Mouse (Mus musculus) lung, embryonic 16.5 days (tissue): ENCODE results near the gene Gm9049. TPM values are rescaled to one million over a fixed set of nuclear protein-coding genes. Genes with fewer than 3 reads are reported as not detected.
"Not testable (repeated sequence)": the region's sequence is repeated elsewhere in the genome, so short reads cannot be mapped to it uniquely, and the experiment has no call there.

Experiments
- ATAC-seq: fragments of 200-750 bp; cut with Nextera tagmentation; 2 replicates; pipeline ENCODE4 v1.8.0; 2017; ENCODE audit warnings: low read depth, mild to moderate bottlenecking, moderate library complexity
- H3K27ac ChIP-seq: fragments of 300-500 bp; sonication (generic); 2 replicates; pipeline ENCODE4 v1.5.1; 2014; ENCODE audit warnings: mild to moderate bottlenecking, control low read depth, low read length
- H3K27me3 ChIP-seq: fragments of 300-500 bp; sonication (generic); 2 replicates; pipeline ENCODE4 v1.6.1; 2014; ENCODE audit warnings: low read depth, low read length, mixed read lengths; ENCODE audit not compliant: control insufficient read depth, insufficient read depth
- H3K36me3 ChIP-seq: fragments of 300-500 bp; sonication (generic); 2 replicates; pipeline ENCODE4 v1.6.1; 2014; ENCODE audit warnings: low read length; ENCODE audit not compliant: control insufficient read depth, insufficient read depth
- H3K4me1 ChIP-seq: fragments of 300-500 bp; sonication (generic); replicated peaks from 2 replicates; pipeline ENCODE4 v1.6.1; 2014; ENCODE audit warnings: low read length, mixed read lengths; ENCODE audit not compliant: control insufficient read depth, insufficient read depth
- H3K4me2 ChIP-seq: fragments of 300-500 bp; sonication (generic); 2 replicates; pipeline ENCODE4 v1.6.1; 2014; ENCODE audit warnings: low read depth, low read length, control low read depth
- H3K4me3 ChIP-seq: fragments of 300-500 bp; sonication (generic); 2 replicates; pipeline ENCODE4 v1.5.1; 2014; ENCODE audit warnings: mild to moderate bottlenecking, low read length, control low read depth
- H3K9ac ChIP-seq: fragments of 300-500 bp; sonication (generic); 2 replicates; pipeline ENCODE4 v1.6.1; 2014; ENCODE audit warnings: low read length, control low read depth
- H3K9me3 ChIP-seq: fragments of 300-500 bp; sonication (generic); 2 replicates; pipeline ENCODE4 v1.6.1; 2016; ENCODE audit warnings: low read length; ENCODE audit not compliant: control insufficient read depth
- WGBS: fragments of 180-500 bp; shearing (Covaris S2); extraction: QIAGEN DNeasy Blood & Tissue Kit; methylation state at CpG from one replicate; pipeline ENCODE4 v1.1.7; 2014; 5-methylcytosine and 5-hydroxymethylcytosine counted together
- polyA plus RNA-seq: library from polyadenylated mRNA; unstranded; fragments of >200 nt; fragmentation: Nextera tagmentation; extraction: Ambion mirVana; gene quantifications from 2 replicates; pipeline ENCODE4 v1.2.1, GENCODE M21; 2015

The Gm9049 gene
- 0.06 TPM in 1 of 2 replicates, not detected in the other for polyA plus RNA-seq

DNA sequence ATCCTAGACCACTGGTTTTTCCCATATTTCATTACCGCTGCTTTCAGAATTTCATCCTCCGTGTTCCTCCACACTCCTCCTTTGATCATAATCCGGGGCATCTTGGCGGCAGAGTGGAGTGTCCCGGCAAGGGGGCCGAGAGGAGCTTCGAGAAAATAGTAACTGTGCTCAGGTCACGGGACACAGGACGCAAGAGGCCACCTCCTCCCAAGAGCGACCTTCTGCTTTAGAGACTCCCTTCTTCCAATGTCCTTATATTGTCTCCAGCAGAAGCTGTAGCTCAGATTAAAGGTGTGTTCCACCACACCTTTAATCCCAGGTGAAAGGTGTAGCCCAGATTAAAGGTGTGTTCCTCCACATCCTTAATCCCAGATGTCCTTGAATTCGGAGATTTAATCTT, at the start of gene Gm9049:
TSS of gene Gm9049 (minus strand) at position 101 of the 400 bp plus-strand sequence.
- not testable (repeated sequence) for H3K27ac ChIP-seq, ATAC-seq, H3K36me3 ChIP-seq, H3K4me3 ChIP-seq, H3K9me3 ChIP-seq, H3K4me1 ChIP-seq, H3K4me2 ChIP-seq, H3K9ac ChIP-seq, H3K27me3 ChIP-seq
- WGBS: no CpG with 5 or more reads among the region's 11 CpGs

DNA sequence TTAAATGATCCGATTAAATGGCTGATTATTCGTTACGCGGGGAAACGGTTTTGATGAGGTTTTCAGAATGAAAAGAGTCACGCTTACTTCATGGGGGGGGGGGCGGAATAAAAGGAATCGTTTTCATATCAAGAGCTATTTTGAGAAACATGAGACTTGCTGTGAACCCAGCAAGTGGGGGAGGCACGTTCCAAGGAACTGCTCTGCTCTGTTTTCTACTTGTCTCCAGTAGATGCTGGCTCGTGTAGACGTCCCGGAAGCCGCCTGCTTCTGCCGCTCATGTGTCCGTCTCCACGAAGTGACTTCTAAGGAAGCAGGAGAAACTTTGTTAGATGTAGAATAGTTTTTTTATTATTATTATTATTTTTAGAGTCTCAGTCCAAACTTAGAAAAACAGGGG, 46.0 kb upstream of the Gm9049 start:
- Histone ChIP-seq H3K36me3 (no peaks in the 10 kb centered on the region), H3K27ac (no peak overlapping the region), H3K4me2 (no peak overlapping the region), H3K9me3 (no peaks in the 10 kb centered on the region), H3K4me1 (no peaks in the 10 kb centered on the region), H3K4me3 (no peak overlapping the region), H3K27me3 (no peaks in the 10 kb centered on the region), H3K9ac (no peak overlapping the region)
- 78% methylated on average over 16 of the region's 16 CpGs for WGBS
- no peak for ATAC-seq

DNA sequence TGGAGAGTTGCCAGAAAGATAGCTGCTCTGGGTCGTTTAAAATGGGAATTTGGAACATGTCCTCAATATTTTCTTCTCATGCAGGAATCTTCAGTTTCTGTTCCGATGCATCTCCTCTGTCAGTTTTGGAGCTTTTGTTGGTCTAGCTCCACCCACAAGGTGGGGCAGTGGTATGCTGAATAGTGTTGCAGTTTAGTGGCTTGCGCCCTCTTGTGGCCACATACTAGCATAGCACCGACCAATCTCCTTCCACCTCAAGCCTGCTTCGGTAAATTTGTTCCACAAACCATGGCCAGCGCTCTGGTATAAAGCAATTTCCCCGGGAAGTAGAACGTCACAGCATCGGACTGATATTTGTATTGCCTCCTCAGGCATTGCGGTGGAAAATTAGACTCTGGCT, 16.5 kb upstream of the Gm9049 start:
- peak overlapping the region; percentile 44 for H3K4me2 ChIP-seq
- H3K27ac ChIP-seq: no peak overlapping the region
- 3% methylated on average over 10 of the region's 10 CpGs for WGBS
- no peaks in the 10 kb centered on the region for H3K36me3 ChIP-seq
- no peak overlapping the region for H3K4me3 ChIP-seq
- no peaks in the 10 kb centered on the region for H3K4me1 ChIP-seq
- no peak overlapping the region for H3K9ac ChIP-seq
- H3K27me3 ChIP-seq: no peaks in the 10 kb centered on the region
- no peaks in the 10 kb centered on the region for H3K9me3 ChIP-seq
- peak; percentile 91 for ATAC-seq

DNA sequence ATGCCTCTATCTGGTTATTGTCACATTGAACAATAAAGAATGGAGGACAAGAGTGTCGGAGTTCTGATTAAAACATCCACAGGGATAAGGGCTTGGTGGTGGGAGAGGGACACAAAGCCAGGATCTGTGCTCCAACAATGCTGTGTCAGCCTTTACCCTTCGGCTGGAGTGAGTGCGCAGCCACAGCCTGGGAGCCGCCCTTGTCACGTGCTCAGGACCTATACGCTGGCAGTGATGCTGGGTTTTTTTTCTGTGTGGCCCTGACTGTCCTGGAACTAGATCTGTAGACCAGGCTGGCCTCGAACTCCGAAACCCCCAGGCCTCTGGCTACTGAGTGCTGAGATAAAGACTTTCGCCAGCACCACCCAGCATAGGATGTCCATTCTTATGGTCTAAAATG, 15.6 kb upstream of the Gm9049 start:
- no peak for ATAC-seq
- Histone ChIP-seq H3K4me2 (no peak overlapping the region), H3K36me3 (no peaks in the 10 kb centered on the region), H3K27ac (no peak overlapping the region), H3K9me3 (no peaks in the 10 kb centered on the region), H3K27me3 (no peaks in the 10 kb centered on the region), H3K4me3 (no peak overlapping the region), H3K9ac (no peak overlapping the region), H3K4me1 (no peaks in the 10 kb centered on the region)
- WGBS: 91% methylated on average over 9 of the region's 9 CpGs

DNA sequence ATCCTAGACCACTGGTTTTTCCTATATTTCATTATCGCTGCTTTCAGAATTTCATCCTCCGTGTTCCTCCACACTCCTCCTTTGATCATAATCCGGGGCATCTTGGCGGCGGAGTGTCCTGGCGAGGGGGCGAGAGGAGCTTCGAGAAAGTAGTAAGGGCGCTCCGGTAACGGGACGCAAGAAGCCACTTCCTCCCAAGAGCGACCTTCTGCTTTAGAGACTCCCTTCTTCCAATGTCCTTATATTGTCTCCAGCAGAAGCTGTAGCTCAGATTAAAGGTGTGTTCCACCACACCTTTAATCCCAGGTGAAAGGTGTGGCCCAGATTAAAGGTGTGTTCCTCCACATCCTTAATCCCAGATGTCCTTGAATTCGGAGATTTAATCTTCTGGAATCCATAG, 5.3 kb downstream of the Gm9049 start, which contains the start of gene Gm9048:
TSS of gene Gm9048 (minus strand) at position 101 of the 400 bp plus-strand sequence.
- H3K4me3 ChIP-seq, H3K4me1 ChIP-seq, ATAC-seq, H3K27me3 ChIP-seq, H3K27ac ChIP-seq, H3K4me2 ChIP-seq, H3K36me3 ChIP-seq, H3K9ac ChIP-seq, H3K9me3 ChIP-seq: not testable (repeated sequence)
- WGBS: no CpG with 5 or more reads among the region's 14 CpGs

DNA sequence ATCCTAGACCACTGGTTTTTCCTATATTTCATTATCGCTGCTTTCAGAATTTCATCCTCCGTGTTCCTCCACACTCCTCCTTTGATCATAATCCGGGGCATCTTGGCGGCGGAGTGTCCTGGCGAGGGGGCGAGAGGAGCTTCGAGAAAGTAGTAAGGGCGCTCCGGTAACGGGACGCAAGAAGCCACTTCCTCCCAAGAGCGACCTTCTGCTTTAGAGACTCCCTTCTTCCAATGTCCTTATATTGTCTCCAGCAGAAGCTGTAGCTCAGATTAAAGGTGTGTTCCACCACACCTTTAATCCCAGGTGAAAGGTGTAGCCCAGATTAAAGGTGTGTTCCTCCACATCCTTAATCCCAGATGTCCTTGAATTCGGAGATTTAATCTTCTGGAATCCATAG, 10.8 kb downstream of the Gm9049 start, which contains the start of gene Gm9046:
TSS of gene Gm9046 (minus strand) at position 101 of the 400 bp plus-strand sequence.
- H3K4me1 ChIP-seq, ATAC-seq: not testable (repeated sequence)
- WGBS: no CpG with 5 or more reads among the region's 14 CpGs

DNA sequence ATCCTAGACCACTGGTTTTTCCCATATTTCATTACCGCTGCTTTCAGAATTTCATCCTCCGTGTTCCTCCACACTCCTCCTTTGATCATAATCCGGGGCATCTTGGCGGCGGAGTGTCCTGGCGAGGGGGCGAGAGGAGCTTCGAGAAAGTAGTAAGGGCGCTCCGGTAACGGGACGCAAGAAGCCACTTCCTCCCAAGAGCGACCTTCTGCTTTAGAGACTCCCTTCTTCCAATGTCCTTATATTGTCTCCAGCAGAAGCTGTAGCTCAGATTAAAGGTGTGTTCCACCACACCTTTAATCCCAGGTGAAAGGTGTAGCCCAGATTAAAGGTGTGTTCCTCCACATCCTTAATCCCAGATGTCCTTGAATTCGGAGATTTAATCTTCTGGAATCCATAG, 16.2 kb downstream of the Gm9049 start, which contains the start of gene Gm9045:
TSS of gene Gm9045 (minus strand) at position 101 of the 400 bp plus-strand sequence.
- not testable (repeated sequence) for H3K4me2 ChIP-seq, H3K36me3 ChIP-seq, H3K27me3 ChIP-seq, H3K4me3 ChIP-seq, H3K4me1 ChIP-seq, H3K9ac ChIP-seq, ATAC-seq, H3K9me3 ChIP-seq, H3K27ac ChIP-seq
- no CpG with 5 or more reads among the region's 14 CpGs for WGBS

More for the DNA sequence above, 10.8 kb downstream of the Gm9049 start, which contains the start of gene Gm9046:
- not testable (repeated sequence) for H3K9me3 ChIP-seq, H3K4me2 ChIP-seq, H3K27me3 ChIP-seq, H3K27ac ChIP-seq, H3K4me3 ChIP-seq, H3K36me3 ChIP-seq, H3K9ac ChIP-seq

DNA sequence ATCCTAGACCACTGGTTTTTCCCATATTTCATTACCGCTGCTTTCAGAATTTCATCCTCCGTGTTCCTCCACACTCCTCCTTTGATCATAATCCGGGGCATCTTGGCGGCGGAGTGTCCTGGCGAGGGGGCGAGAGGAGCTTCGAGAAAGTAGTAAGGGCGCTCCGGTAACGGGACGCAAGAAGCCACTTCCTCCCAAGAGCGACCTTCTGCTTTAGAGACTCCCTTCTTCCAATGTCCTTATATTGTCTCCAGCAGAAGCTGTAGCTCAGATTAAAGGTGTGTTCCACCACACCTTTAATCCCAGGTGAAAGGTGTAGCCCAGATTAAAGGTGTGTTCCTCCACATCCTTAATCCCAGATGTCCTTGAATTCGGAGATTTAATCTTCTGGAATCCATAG, 21.6 kb downstream of the Gm9049 start, which contains the start of gene Gm9044:
TSS of gene Gm9044 (minus strand) at position 101 of the 400 bp plus-strand sequence.
- not testable (repeated sequence) for H3K9me3 ChIP-seq, ATAC-seq, H3K4me1 ChIP-seq, H3K36me3 ChIP-seq, H3K4me3 ChIP-seq, H3K27me3 ChIP-seq, H3K9ac ChIP-seq, H3K4me2 ChIP-seq, H3K27ac ChIP-seq
- WGBS: no CpG with 5 or more reads among the region's 14 CpGs

DNA sequence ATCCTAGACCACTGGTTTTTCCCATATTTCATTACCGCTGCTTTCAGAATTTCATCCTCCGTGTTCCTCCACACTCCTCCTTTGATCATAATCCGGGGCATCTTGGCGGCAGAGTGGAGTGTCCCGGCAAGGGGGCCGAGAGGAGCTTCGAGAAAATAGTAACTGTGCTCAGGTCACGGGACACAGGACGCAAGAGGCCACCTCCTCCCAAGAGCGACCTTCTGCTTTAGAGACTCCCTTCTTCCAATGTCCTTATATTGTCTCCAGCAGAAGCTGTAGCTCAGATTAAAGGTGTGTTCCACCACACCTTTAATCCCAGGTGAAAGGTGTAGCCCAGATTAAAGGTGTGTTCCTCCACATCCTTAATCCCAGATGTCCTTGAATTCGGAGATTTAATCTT, 27.0 kb downstream of the Gm9049 start, which contains the start of gene Gm9040:
TSS of gene Gm9040 (minus strand) at position 101 of the 400 bp plus-strand sequence.
- not testable (repeated sequence) for H3K4me3 ChIP-seq, H3K36me3 ChIP-seq, H3K9ac ChIP-seq, H3K4me1 ChIP-seq, H3K4me2 ChIP-seq, H3K27ac ChIP-seq, H3K9me3 ChIP-seq, ATAC-seq, H3K27me3 ChIP-seq
- no CpG with 5 or more reads among the region's 11 CpGs for WGBS

DNA sequence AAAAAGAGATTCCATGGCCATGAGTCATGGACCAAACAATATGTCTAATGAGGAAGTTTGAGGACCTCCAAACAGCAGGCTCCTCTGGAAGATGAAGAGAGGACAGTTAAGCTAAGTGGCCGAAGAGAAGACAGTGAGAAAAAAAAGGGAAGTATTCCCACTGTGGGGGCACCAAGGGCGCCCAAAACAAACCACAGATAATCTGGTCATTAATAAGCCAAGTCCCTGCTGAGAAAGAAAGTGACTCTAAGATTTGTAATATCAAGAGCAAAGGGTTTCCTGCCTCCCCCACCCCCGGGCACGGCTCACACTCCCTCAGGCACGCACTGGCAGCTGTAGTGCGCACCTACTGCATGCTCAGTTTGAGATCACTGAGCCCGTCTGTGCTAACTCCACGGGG, 34.9 kb downstream of the Gm9049 start:
- no peak overlapping the region for H3K4me2 ChIP-seq
- no peaks in the 10 kb centered on the region for H3K27me3 ChIP-seq
- ATAC-seq: no peak
- no peak overlapping the region for H3K27ac ChIP-seq
- no peaks in the 10 kb centered on the region for H3K4me1 ChIP-seq
- H3K4me3 ChIP-seq: no peak overlapping the region
- no peaks in the 10 kb centered on the region for H3K9me3 ChIP-seq
- no peaks in the 10 kb centered on the region for H3K36me3 ChIP-seq
- WGBS: 75% methylated on average over 8 of the region's 8 CpGs
- H3K9ac ChIP-seq: no peak overlapping the region
